Mouse (Mus musculus) adrenal gland, postnatal 36 days (tissue): ENCODE results near the gene Aipl1. TPM values are rescaled to one million over a fixed set of nuclear protein-coding genes. Genes with fewer than 3 reads are reported as not detected.
A peak's percentile ranks its signal among the peaks of the same experiment; 100 is the strongest.

Experiments
- DNase-seq, 2 experiments: peaks; one replicate each; pipeline ENCODE4 v3.0.0; 2021; ENCODE audit warnings: mixed read lengths in 1 of 2
- total RNA-seq, 2 experiments: library from RNA; stranded (reverse); gene quantifications; 2 replicates each; pipeline ENCODE4 v1.2.3; 2021

Aipl1 gene
- total RNA-seq, 2 experiments from 2014 or later, result not detected

DNA sequence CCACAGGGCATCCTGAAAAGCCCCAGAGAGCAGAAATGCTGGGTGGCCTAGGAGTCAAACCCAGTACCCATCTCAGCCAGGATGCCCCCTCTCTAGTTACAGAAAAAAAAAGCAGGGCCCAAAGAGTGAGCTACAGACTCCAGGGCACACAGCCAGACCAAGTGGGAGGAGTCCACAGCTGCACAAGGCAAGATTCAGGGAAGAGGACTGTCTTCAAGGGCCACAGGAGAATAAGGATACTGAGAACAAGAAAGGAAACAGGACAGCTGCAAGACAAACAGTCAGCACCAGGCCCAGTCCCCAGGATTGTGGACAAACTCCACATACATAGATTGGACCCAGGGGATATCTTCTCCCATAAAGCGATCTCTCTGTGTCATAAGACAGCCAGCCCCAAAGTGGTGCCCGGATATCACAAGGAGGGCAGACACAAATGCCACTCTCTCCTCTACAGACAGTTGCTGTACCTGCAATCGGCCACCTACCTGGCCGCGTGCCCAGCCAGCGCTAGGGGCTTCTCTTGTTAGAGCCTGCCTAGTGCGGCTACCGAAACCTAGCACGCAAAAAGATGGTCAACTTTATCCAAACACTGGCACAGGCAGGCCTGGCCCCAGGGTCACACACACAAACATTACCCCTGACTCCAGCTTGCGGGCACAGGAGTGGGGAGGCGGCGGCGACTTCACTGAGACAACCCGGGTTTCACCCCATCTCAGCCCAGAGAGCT, 13.0 kb upstream of the Aipl1 start:
- no peak for DNase-seq

GRCm38 (mm10) chr11:72049171-72049759, 12.0 kb upstream of the Aipl1 start:
- no peak for DNase-seq

- DNase-seq, result no peak
These were observed 11.4 kb upstream of the Aipl1 start for GRCm38 (mm10) chr11:72048730-72049129.

DNA sequence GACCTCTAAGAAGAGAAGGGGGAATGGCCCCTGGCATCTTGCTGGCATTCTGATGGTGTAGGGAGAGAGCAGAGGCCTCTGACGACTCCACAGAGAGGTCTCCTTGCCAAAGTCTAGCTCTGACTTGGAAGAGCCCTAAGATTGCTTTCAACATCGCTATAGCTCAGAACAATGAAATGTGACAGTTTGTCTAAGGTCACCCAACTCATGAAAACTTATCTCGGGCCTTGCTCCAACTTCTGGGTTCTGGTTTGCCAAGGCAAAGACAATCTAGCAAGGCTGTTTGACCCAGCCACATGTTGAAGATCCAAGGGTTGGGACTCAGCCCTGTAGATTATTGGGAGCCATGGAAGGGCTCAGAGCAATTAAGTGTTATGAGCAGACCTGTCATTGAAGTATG, 6.9 kb upstream of the Aipl1 start:
- DNase-seq, result peak in 1 of 2 experiments; percentile 43

- peak; percentile 31 to 42 for DNase-seq
These were observed 5.3 kb upstream of the Aipl1 start for GRCm38 (mm10) chr11:72042631-72043030.

- DNase-seq, result peak; percentile 84 to 90
These were observed 4.7 kb upstream of the Aipl1 start, which contains the start of gene Pimreg for GRCm38 (mm10) chr11:72041768-72042607. Gene Pimreg (plus strand): TSS chr11:72042032.

DNA sequence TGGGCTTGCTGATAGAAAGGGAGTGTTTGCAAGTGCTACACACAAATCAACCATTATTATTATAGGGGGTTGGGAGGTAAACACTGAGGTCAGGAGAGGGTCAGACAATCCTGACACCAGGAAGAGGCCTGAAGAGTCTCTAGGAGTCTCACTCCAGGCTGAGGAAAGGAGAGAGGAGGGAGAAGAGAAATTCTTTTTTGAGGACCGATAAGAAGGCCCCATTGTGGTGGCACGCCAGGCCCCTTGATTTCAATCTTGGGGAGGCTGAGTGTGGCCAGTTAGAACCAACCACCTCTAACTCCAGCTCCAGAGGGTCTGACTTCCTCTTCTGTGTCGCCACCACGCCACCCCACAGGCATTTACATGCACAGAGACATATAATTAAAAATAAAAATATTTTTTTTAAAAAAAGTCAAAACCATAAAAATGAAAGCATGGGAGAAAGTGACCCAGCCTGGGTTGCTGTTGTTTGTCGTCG, 4.0 kb upstream of the Aipl1 start:
- DNase-seq, result no peak

- no peak for DNase-seq
These were observed 2.5 kb upstream of the Aipl1 start for GRCm38 (mm10) chr11:72039599-72040386.

- peak; percentile 68 to 74 for DNase-seq
These were observed 687 bp upstream of the Aipl1 start for GRCm38 (mm10) chr11:72037996-72038395.

GRCm38 (mm10) chr11:72032589-72032988, 4.7 kb downstream of the Aipl1 start:
- no peak for DNase-seq

GRCm38 (mm10) chr11:72032091-72032490, 5.2 kb downstream of the Aipl1 start:
- no peak for DNase-seq

DNA sequence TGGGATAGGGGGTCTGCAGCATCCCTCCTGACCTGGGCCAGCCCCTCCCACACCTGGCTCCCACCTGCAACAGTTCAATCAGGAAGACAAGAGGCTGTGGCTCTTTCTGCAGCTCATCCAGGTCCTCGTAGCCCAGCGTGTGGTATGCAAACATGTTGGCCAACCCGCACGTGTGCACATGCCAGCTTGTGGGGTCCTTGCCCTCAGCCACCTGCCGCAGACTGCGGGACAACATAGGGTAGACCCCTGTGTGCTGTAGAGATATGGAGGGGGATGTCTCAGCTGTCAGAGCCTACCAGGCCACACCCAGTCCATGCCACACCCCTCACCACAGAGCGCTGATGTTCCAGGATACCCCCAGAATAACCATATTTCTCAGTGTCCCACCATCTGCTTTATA, 6.0 kb downstream of the Aipl1 start:
- DNase-seq, result no peak

GRCm38 (mm10) chr11:72029143-72029542, 8.2 kb downstream of the Aipl1 start:
- peak; percentile 43 to 52 for DNase-seq

DNA sequence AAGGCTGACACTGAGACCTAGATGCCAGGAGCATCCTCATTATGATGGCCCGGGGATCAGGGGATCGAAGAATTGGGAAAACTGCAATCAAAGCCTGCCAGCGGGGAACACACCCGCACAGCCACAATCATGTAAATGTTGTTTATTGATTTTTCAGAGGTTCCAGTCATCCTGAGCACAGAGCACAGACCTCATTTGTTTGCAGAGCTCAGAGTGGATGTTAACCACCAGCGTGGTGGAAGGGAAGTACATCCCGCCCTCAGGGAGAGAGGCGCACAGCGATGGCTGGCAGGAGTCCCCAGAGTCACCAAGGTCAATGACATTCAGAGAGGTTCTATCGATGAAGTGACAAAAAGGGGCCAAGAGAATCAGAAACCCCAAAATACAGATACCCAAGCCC, 9.5 kb downstream of the Aipl1 start:
- DNase-seq, result no peak

- no peak for DNase-seq
These were observed 10.8 kb downstream of the Aipl1 start for GRCm38 (mm10) chr11:72026516-72026915.

DNA sequence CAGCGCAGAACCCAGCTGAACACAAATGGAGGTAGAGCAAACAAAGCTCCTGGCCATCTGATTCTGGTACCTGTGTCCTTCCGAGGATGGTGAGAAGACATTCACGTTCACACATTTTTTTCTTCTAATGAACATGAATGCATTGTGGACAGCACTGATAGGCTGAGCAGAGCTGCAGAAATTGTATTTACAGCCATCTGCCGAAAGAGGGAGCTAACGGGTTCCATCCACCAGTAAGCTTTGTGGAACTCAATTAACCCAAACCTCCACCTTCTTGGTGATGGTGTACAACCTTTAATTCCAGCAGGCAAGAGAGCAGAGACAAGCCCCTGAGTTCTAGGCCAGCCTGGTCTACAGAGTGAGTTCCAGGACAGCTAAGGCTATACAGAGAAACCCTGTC, 11.5 kb downstream of the Aipl1 start:
- peak in 1 of 2 experiments; percentile 31 for DNase-seq

DNA sequence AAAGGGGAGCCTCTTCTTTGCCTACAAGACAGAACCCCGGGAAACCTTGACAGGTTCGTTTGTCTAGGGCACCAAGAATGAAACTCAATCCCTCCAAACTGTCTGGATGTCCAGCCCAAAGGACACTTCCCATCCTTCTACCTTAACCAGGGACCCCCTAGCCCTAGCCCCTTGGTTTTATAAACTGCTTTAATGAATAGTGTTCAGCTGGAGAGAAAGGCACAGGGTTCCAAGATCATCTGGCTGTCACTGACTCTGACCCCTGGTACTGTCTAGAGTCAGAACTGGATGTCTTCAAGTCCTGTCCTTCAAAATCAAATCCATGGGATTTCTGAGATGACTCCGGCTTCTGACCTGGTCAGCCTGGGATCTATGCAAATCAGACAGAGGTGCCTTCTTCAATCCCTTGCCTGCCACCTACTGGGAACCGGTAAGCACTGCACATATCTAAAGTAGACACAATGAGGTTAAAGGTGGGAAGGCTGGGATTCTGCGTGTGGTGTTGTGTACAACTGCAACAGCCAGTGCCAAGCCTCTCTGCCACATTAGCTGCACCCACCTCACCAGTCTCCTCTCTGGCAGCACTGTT, 13.0 kb downstream of the Aipl1 start:
- DNase-seq, result peak; percentile 63 to 78

DNA sequence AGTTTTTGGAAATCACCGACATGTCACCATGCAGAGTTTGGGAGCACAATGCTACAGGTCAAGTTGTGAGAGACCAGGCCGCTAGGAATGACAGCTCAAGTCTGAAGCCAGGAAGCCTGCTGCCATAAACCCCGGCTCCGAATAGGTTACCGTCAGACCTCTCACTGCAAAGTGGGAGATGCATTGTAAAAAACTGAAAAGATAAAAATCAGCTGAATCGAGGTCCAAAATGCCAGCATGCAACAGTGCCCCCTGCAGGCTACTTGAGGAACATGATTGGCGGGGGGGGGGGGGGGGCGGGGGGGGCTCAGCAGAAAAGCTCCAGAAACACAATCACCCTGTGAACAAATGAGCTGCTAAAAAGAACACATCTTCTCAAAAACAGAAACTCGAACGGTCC, 13.7 kb downstream of the Aipl1 start:
- DNase-seq, result peak in 1 of 2 experiments; percentile 38

GRCm38 (mm10) chr11:72022827-72023226, 14.5 kb downstream of the Aipl1 start:
- no peak for DNase-seq

DNA sequence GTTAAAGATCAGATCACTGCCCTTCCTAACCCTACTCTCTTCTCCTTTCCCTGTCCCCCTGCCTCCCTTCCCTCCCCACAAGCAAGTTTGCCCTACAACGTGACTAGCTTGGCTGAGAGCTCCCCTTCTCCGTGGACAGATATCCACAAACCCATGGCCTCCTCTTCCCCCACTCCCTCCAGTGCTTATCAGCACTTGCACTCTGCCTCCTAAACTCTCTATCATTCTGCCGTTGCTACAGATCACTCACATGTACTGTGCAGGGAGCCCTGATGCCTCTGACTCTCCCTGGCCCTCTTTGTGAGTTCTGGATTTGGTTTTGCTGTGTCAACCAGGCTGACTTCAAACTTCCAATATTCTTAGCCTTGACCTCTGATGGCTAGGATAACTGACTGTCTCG, 16.3 kb downstream of the Aipl1 start:
- no peak for DNase-seq

DNA sequence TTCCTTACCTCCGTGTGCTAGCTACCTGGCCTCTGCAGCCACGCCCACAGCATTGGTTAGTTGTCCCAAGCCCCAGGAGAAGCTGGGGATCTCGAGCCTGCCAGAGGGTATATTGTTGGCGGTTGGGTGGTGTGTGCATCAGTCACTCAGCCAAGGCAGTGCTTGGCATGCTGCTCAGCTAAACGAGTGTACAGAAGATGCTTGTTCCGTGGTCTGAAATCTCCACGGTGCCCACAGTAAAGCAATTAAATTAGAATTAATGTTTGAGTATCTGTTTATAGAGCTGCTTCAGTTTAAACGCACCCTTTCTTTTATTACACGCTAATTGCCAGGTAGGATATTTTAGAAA, 20.1 kb downstream of the Aipl1 start:
- DNase-seq, result no peak
